Mouse (Mus musculus): ENCODE data around the gene Cdc42ep4. TPM values are rescaled to one million over a fixed set of nuclear protein-coding genes. Genes with fewer than 3 reads are reported as not detected.

The Cdc42ep4 gene
- polyA plus RNA-seq, 1 experiment = not detected

DNA sequence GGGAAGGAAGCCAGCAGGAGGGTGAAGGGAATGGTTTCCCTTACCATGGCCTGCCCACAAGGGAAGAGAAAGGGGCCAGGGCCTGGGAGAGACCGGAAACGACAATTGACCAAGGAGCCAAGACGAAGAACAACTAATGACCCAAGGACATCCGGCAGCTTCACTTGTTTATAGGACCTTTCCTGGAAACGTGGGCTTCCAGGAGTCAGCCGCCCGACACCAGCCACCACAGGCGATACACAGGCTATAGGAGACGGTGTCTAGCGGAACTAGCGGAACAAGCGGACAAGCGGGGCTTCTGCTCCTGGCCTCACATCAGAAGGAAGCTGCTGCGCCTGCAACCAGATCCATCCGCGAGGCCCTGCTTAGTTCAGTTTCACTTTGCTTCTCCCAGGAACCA, 4.6 kb downstream of the Cdc42ep4 start:
- Histone ChIP-seq H3K4me3 (ENCODE audit: insufficient read depth, low read depth, low read length) (no peak overlapping the region), H3K27ac (ENCODE audit: insufficient read depth, low read depth, low read length) (no peak overlapping the region), H3K4me1 (ENCODE audit: control insufficient read depth, insufficient read depth, low read length) (peaks cover 36% of the 10 kb centered on the region)
- 71% methylated on average over 16 of the region's 16 CpGs for WGBS
- TF ChIP-seq CTCF (IDR thresholded peaks at IDR 0.05; ENCODE audit: insufficient read depth, low read depth, low read length) (no peak), POLR2A (IDR thresholded peaks at IDR 0.05; ENCODE audit: insufficient read depth, low read depth, low read length) (no peak)

DNA sequence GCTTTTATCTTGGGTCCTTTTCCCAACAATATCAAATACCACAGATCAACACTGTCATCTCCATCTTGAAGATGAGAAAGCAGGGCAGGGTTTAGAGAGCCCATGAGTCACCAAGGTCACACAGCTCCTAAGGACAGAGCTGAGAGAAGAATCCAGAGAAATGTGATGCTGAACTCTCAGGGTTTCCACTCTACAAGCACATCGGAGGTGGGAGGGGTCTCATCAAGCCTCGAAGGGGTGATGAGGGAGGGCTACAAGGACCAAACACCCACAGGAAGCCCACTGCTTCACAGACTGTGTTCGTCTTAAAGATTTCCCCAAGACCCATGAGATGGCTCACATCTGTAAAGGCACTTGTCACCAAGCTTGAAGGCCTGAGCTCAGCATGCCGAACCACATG, 5.7 kb downstream of the Cdc42ep4 start:
- 63% methylated on average over 4 of the region's 4 CpGs for WGBS
- Histone ChIP-seq H3K4me1 (ENCODE audit: control insufficient read depth, insufficient read depth, low read length) (peaks cover 30% of the 10 kb centered on the region), H3K27ac (ENCODE audit: insufficient read depth, low read depth, low read length) (no peak overlapping the region), H3K4me3 (ENCODE audit: insufficient read depth, low read depth, low read length) (no peak overlapping the region)
- TF ChIP-seq CTCF (IDR thresholded peaks at IDR 0.05; ENCODE audit: insufficient read depth, low read depth, low read length) (no peak), POLR2A (IDR thresholded peaks at IDR 0.05; ENCODE audit: insufficient read depth, low read depth, low read length) (no peak)

DNA sequence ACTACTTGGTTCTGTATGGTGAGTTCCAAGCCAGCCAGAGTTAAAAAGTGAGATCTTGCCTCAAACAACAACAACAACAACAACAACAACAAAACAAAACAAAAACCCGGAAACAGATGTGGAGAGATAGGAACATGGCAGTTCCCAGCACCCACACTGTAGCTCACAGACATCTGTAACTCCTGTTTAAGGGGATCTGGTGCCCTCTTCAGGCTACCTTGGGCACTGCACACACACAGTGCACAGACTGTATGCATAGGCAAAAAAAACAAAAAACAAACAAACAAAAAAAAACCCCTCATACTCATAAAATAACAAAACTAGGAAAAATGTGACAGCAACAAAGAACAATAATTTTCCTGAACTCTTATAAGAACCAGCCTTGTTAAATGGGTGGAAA, 8.7 kb downstream of the Cdc42ep4 start:
- no peak overlapping the region for H3K4me3 ChIP-seq (ENCODE audit: insufficient read depth, low read depth, low read length)
- TF ChIP-seq CTCF (IDR thresholded peaks at IDR 0.05; ENCODE audit: insufficient read depth, low read depth, low read length) (no peak), POLR2A (IDR thresholded peaks at IDR 0.05; ENCODE audit: insufficient read depth, low read depth, low read length) (no peak)
- no peak overlapping the region for H3K27ac ChIP-seq (ENCODE audit: insufficient read depth, low read depth, low read length)
- peaks cover 8% of the 10 kb centered on the region; the same call in 1 of the 2 replicates for H3K4me1 ChIP-seq (ENCODE audit: control insufficient read depth, insufficient read depth, low read length)
- WGBS = 97% methylated on average over 1 of the region's 1 CpGs

GRCm38 (mm10) chr11:113740100-113740499, 11.6 kb downstream of the Cdc42ep4 start:
- WGBS = 83% methylated on average over 7 of the region's 7 CpGs
- no peak overlapping the region for H3K27ac ChIP-seq (ENCODE audit: insufficient read depth, low read depth, low read length)
- H3K4me3 ChIP-seq (ENCODE audit: insufficient read depth, low read depth, low read length) = no peak overlapping the region
- TF ChIP-seq CTCF (IDR thresholded peaks at IDR 0.05; ENCODE audit: insufficient read depth, low read depth, low read length) = no peak
- no peak for TF ChIP-seq POLR2A (IDR thresholded peaks at IDR 0.05; ENCODE audit: insufficient read depth, low read depth, low read length)
- H3K4me1 ChIP-seq (ENCODE audit: control insufficient read depth, insufficient read depth, low read length) = peaks cover 4% of the 10 kb centered on the region; the same call in 1 of the 2 replicates

DNA sequence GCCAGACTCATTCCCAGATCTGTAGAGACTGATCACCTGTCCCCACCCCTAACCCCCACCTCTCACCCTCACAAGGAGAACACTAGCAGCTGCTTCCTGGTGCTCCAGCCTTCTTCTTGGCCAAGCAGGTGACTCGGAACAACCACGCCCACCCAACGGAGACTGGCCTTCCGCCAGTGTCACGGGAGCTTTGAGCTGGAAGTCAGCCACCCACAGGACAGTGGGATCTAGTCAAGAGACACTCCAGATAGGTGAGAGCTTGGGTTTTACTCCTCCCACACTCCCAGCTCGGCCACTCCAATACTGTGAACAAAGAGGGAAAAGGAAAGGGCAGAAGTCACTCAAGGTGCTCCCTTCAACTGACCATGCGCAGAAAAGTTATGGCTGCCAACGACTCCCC, 12.5 kb downstream of the Cdc42ep4 start:
- 70% methylated on average over 8 of the region's 8 CpGs for WGBS
- Histone ChIP-seq H3K4me1 (ENCODE audit: control insufficient read depth, insufficient read depth, low read length) (peaks cover 5% of the 10 kb centered on the region; the same call in 1 of the 2 replicates), H3K4me3 (ENCODE audit: insufficient read depth, low read depth, low read length) (no peak overlapping the region), H3K27ac (ENCODE audit: insufficient read depth, low read depth, low read length) (no peak overlapping the region)
- TF ChIP-seq POLR2A (IDR thresholded peaks at IDR 0.05; ENCODE audit: insufficient read depth, low read depth, low read length) (no peak), CTCF (IDR thresholded peaks at IDR 0.05; ENCODE audit: insufficient read depth, low read depth, low read length) (no peak)

- WGBS = 82% methylated on average over 8 of the region's 8 CpGs
- Histone ChIP-seq H3K4me3 (ENCODE audit: insufficient read depth, low read depth, low read length) (no peak overlapping the region), H3K27ac (ENCODE audit: insufficient read depth, low read depth, low read length) (no peak overlapping the region), H3K4me1 (ENCODE audit: control insufficient read depth, insufficient read depth, low read length) (peaks cover 13% of the 10 kb centered on the region)
- TF ChIP-seq POLR2A (IDR thresholded peaks at IDR 0.05; ENCODE audit: insufficient read depth, low read depth, low read length) (no peak), CTCF (IDR thresholded peaks at IDR 0.05; ENCODE audit: insufficient read depth, low read depth, low read length) (no peak)
Measured at GRCm38 (mm10) chr11:113737912-113738311, 13.8 kb downstream of the Cdc42ep4 start.

- WGBS = 82% methylated on average over 3 of the region's 3 CpGs
- no peak overlapping the region for H3K27ac ChIP-seq (ENCODE audit: insufficient read depth, low read depth, low read length)
- peaks cover 13% of the 10 kb centered on the region for H3K4me1 ChIP-seq (ENCODE audit: control insufficient read depth, insufficient read depth, low read length)
- TF ChIP-seq CTCF (IDR thresholded peaks at IDR 0.05; ENCODE audit: insufficient read depth, low read depth, low read length) (no peak), POLR2A (IDR thresholded peaks at IDR 0.05; ENCODE audit: insufficient read depth, low read depth, low read length) (no peak)
- H3K4me3 ChIP-seq (ENCODE audit: insufficient read depth, low read depth, low read length) = no peak overlapping the region
Measured at GRCm38 (mm10) chr11:113737553-113737854, 14.2 kb downstream of the Cdc42ep4 start.

- WGBS = 87% methylated on average over 11 of the region's 11 CpGs
- no peak overlapping the region for H3K4me3 ChIP-seq (ENCODE audit: insufficient read depth, low read depth, low read length)
- peaks cover 16% of the 10 kb centered on the region for H3K4me1 ChIP-seq (ENCODE audit: control insufficient read depth, insufficient read depth, low read length)
- no peak overlapping the region for H3K27ac ChIP-seq (ENCODE audit: insufficient read depth, low read depth, low read length)
- TF ChIP-seq POLR2A (IDR thresholded peaks at IDR 0.05; ENCODE audit: insufficient read depth, low read depth, low read length) = no peak
- no peak for TF ChIP-seq CTCF (IDR thresholded peaks at IDR 0.05; ENCODE audit: insufficient read depth, low read depth, low read length)
Measured at GRCm38 (mm10) chr11:113736848-113737552, 14.7 kb downstream of the Cdc42ep4 start.

DNA sequence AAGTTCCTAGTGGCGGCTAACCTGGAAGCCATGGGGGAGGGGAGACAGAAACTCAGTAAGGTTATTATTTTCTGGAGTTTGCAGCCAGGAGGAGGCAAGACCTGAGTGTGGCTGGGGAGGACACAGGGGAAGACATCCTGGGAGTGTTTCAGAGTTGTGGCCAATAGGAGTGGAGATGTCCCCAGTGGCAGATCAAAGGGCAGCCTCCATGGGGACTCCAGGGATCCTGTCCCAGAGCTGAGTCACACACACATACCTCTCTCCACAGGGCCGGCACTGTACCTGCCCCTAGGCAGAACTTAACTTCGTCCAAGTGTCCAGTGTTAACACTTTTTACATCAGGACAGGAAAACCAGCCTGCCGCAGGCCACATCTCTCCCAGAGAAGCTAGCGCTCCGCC, 16.5 kb downstream of the Cdc42ep4 start:
- TF ChIP-seq CTCF (IDR thresholded peaks at IDR 0.05; ENCODE audit: insufficient read depth, low read depth, low read length) = no peak
- no peak for TF ChIP-seq POLR2A (IDR thresholded peaks at IDR 0.05; ENCODE audit: insufficient read depth, low read depth, low read length)
- Histone ChIP-seq H3K27ac (ENCODE audit: insufficient read depth, low read depth, low read length) (no peak overlapping the region), H3K4me3 (ENCODE audit: insufficient read depth, low read depth, low read length) (no peak overlapping the region), H3K4me1 (ENCODE audit: control insufficient read depth, insufficient read depth, low read length) (peaks cover 16% of the 10 kb centered on the region)
- WGBS = 78% methylated on average over 6 of the region's 6 CpGs

All from olfactory bulb, adult 2 months (tissue).